ENCODE assay signal across 8 mouse cellular contexts in genomic region chr19:21271186-21271585, GRCm38 (mm10). TPM values are rescaled to one million over a fixed set of nuclear protein-coding genes. Genes with fewer than 3 reads are reported as not detected.
A peak's percentile ranks its signal among the peaks of the same experiment; 100 is the strongest.
DNase-seq lines count a peak whose midpoint lies in the region; ATAC-seq and TF ChIP-seq lines count a peak whose summit lies in the region.

No protein-coding gene starts in this region.

- H3K27me3 ChIP-seq in neural tube, embryonic 13.5 days = no peaks in the 10 kb centered on the region

- H3K9ac ChIP-seq in neural tube, embryonic 13.5 days = peak overlapping the region; percentile 100

- no peaks in the 10 kb centered on the region for H3K9me3 ChIP-seq in neural tube, embryonic 13.5 days

- DNase-seq in gastrocnemius, adult 2 months = no peak
- DNase-seq in gastrocnemius, adult 18-20 months (ENCODE audit: low spot score) = no peak
- peak; percentile 22 for DNase-seq in thymus, postnatal 14 days
- no peak for DNase-seq in thymus, postnatal 25 days
- DNase-seq in heart, postnatal 4 days = peak; percentile 22
- peak; percentile 25 for DNase-seq in liver
- no peak for DNase-seq in urinary bladder, postnatal 4 days (ENCODE audit: low spot score in 2 of 2)

- intact Hi-C loops in gastrocnemius, adult 2 months (cut with DNase I) = loop anchor here (5.0 kb wide), 3 partner anchors 129 to 1871 kb away; partner anchors contain the start of gene Klf9

- WGBS in neural tube, embryonic 13.5 days = 32% methylated on average over 8 of the region's 8 CpGs

- no peak for TF ChIP-seq CTCF in gastrocnemius, adult 2 months (IDR thresholded peaks at IDR 0.05)

- H3K4me2 ChIP-seq in neural tube, embryonic 13.5 days = peak overlapping the region; percentile 67

- peak; percentile 0; the same call in 1 of the 2 replicates for ATAC-seq in neural tube, embryonic 13.5 days (ENCODE audit: low read depth)

- peak overlapping the region; percentile 100 for H3K27ac ChIP-seq in gastrocnemius, adult 2 months
- H3K27ac ChIP-seq in neural tube, embryonic 13.5 days (replicated peaks) = peak overlapping the region; percentile 100

- peaks cover 18% of the 10 kb centered on the region for H3K4me1 ChIP-seq in neural tube, embryonic 13.5 days (replicated peaks)

- H3K4me3 ChIP-seq in gastrocnemius, adult 2 months = peak overlapping the region; percentile 84
- peak overlapping the region; percentile 96 for H3K4me3 ChIP-seq in neural tube, embryonic 13.5 days

- no peaks in the 10 kb centered on the region for H3K36me3 ChIP-seq in neural tube, embryonic 13.5 days

RNA-seq across cellular contexts. Expression of gene Zfand5, which starts 0.9 kb away (rescaled TPM):
- 100 to 1,000 TPM; 216 to 335 TPM for total RNA-seq in gastrocnemius, adult 2 months (2021)
- total RNA-seq in gastrocnemius, adult 18-20 months (2021) = 100 to 1,000 TPM; 249 to 268 TPM
- total RNA-seq in heart, postnatal 4 days (2021) = 10 to 100 TPM; 93.1 to 99.6 TPM
- polyA plus RNA-seq in neural tube, embryonic 13.5 days (2015; fragmentation: Nextera tagmentation; extraction: Ambion mirVana) = 186 and 190 TPM in 2 replicates

Comparison
In these comparisons a context has a peak if more than half of its experiments do, and no peak if none do; other contexts are left out.
1. DNase-seq: peak in thymus, postnatal 14 days (single experiment), heart, postnatal 4 days (single experiment) and liver (single experiment); none in gastrocnemius, adult 2 months (single experiment), gastrocnemius, adult 18-20 months (single experiment), thymus, postnatal 25 days (single experiment) and urinary bladder, postnatal 4 days (0 of 2).